Mouse (Mus musculus): ENCODE measurements at regions not wholly inside any gene's neighbourhood (a gene's known extent, or its start where the extent isn't known, plus 50 kb on each side); places are given as distances from the start of the nearest gene placed in this dataset.

DNA sequence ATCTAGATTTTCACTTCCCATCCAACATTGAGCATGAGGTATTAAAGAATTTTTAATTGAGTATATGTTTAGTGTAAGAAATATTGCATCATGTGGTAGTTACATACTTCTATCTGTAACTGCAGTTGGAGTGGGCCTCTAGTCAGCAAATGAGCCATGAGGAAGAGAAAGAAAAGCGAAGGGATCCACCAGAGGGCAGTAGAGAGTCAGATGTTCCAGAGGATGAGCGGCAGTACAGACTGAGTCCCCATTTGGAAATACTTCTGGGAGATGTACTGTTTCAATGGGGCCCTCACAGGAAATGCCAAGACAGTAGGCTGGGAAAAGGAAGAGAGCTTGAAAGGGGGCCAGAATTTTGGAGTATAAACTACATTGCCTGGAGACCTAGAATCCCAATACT lies 221.2 kb downstream of the Myh15 start:
- peak; percentile 54 to 58 for DNase-seq (ENCODE audit: low spot score in 2 of 2)

GRCm38 (mm10) chr16:49288096-49288714 lies 230.9 kb downstream of the Myh15 start:
- peak in 1 of 2 experiments; percentile 22 for DNase-seq (ENCODE audit: low spot score in 2 of 2)

- peak; percentile 71 to 81 for DNase-seq (ENCODE audit: low spot score in 2 of 2)
Measured at GRCm38 (mm10) chr16:49289200-49290079, 232.2 kb downstream of the Myh15 start.

DNA sequence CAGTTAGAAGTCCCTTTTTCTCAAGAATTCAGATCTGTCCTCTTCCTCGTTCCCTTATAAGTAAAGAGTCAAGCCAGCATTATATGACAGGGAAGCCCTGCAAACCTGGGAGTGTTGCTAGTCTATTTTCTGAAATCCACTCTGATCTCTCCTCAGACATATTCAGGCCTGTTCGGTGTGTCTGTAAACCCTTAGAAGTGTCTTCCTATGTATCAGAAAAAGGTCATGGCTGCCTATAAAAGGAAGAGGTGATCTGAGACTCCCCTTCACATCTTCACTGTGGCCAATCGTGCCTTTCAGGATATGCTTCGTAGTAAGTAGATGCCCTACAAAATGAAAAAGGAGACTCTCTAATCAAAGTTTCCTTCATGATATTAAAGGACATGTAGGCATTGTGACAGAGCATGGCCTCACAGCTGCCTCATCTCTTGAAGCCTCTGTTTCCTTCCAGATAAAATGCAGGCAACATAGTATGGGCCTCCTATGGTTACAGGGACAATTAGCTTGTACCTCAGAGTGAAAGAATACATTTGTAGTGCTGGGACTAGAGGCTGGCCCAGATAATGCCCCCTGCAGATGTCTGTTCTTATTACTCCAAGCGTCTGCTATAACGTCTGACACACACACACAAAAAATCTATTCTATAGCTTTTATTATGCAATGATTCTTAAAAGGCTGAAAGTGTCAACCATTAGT lies 246.5 kb downstream of the Myh15 start:
- DNase-seq (ENCODE audit: low spot score in 2 of 2) = no peak

DNA sequence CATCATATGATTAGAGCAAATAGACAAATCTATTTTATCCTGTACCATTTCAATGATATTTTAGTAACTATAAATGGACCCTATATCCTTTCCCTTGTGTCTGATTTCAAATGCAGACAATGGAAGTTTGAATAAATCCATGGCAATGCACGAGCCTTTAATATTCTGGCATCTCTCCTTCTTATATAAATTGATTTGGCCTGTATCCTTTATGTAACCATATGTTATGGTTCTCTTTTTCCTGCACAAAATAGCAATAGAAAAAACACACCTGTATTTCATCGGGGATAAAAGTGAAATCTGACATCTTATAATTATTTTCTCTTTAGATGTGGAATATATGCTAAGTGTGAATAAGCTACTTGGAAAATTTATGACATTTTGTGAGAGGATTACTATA lies 247.1 kb downstream of the Myh15 start:
- no peak for DNase-seq (ENCODE audit: low spot score in 2 of 2)

- DNase-seq (ENCODE audit: low spot score in 2 of 2) = peak; percentile 34 to 62
Measured at GRCm38 (mm10) chr16:49317061-49317460, 259.8 kb downstream of the Myh15 start.

- no peak for DNase-seq (ENCODE audit: low spot score in 2 of 2)
Measured at GRCm38 (mm10) chr16:49319047-49319678, 261.9 kb downstream of the Myh15 start.

DNA sequence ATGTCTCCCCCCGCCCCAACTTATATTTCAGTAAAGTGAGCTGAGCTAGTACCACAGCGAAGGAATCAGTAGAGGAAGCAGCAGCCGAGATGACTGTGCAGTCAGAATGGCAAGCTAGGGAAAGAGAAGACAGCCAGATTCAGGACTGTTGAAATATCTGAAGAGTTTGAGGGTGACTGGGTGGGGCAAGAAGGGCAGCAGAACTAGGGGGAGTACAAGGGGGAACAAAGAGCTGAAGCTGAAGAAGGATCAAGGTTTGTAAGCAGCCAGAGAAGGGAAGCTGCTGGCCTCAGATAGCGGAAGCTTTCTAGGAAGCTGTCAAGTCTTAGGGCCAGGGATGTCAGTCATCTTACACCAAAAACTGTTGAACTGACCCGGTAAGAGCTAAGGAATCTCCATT lies 262.5 kb downstream of the Myh15 start:
- DNase-seq (ENCODE audit: low spot score in 2 of 2) = no peak

GRCm38 (mm10) chr16:49321951-49322350 lies 264.7 kb downstream of the Myh15 start:
- DNase-seq (ENCODE audit: low spot score in 2 of 2) = no peak

DNA sequence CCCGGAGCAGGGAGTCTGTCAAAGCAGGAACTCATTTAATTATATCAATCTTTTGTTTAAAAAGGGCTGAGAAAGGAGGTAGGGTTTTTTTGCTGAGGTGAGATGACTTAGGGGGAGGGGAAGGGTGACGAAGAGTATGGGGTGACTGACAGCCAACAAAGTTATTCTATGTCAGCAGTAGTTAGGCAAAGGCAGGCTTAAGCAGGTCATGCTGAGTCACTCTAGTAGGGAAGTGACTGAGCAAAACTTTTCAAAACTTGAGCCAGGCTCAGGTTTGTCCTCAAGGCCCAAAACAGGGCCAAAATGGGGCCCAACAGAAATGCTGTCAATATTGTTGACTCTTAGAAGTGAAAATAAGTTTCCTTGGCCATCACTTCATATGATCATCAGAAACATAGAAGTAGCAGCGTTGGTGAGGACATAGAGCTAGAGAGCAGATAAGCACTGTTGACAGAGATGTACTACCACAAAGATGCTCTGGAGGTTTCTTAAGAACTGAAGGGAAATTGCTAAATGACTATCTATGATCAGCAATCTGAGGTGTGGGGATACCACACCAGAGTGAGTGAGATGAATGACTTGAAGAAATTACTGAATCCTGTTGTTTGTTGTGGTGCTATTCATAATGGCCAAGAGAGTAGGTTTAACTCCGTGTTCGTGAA lies 273.6 kb downstream of the Myh15 start:
- no peak for DNase-seq (ENCODE audit: low spot score in 2 of 2)

GRCm38 (mm10) chr16:49332107-49332722 lies 274.9 kb downstream of the Myh15 start:
- peak; percentile 10 to 43 for DNase-seq (ENCODE audit: low spot score in 2 of 2)

DNA sequence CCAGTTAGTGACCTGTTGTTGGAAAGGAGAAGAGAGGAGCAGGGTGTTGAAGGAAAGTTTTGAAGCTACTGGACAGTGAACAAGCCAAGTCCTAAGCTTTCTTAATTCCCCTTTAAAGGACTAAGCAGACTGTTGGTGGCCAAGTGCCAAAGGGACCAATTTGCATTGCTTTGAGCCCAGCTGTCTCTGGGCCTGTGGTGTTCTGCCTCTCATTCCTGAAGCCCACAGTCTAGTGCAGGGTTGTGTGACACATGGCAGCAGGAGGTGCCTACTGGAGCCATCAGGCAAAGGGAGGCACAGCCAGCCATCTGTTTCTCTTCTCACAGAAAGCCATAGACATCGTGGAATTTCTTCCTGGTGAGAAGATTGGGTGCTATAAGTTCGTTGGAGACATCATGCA lies 278.6 kb downstream of the Myh15 start:
- DNase-seq (ENCODE audit: low spot score in 2 of 2) = peak; percentile 16 to 33

DNA sequence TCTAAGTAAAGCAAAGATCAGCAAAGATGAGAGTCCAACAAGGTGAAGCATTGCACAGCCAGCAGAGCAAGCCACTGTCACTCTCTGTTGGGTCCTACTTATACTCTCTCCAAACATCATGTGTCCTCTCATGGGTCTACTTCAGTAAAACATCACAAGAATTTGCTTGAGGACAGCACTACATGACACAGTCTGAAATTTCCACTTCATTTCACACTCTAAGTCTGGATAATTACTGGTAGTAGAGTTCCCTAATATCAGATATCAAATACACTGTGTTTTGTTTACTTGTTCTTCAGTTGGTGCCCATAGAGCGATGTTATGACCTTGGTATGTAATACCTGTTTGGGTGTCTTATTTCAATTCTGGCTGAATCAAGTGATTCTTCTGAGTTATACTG lies 280.7 kb downstream of the Myh15 start:
- DNase-seq (ENCODE audit: low spot score in 2 of 2) = no peak

DNA sequence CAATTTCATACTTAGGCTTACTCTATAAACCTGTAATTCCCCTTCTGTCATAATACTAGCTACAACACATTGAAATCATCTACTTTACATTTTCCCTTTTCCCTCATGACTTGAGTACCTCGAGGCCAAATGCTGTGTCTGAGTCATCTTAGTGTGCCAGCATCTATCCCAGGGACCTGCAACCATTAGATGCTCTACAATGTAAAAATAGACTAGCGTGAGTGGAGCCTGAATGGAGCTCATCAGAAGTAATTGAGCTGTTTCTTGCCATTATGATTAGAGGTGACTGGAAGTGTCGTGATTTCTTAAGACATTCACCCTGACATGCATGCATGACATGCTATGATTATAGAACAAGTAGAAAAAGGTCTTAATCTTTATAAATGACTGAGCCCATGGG lies 301.1 kb downstream of the Myh15 start:
- DNase-seq (ENCODE audit: low spot score in 2 of 2) = no peak

DNA sequence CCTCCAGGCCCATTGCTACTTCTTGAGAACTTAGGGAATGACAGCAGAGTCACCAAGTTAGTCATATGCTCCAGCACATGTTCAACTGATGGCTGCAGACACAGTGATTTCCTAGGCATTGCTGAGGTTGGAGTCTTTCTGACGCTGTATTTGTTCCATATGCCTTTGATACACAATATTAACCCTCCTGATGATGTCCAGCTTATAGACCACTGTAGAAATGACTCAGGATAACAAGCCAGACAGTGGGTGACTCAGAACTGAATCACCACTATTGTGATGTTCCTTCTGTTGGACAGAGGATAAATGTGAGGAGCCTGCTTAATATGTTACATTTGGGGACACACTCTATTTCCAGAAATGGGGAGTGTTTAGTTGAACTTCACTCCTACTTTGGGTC lies 304.4 kb downstream of the Myh15 start:
- no peak for DNase-seq (ENCODE audit: low spot score in 2 of 2)

GRCm38 (mm10) chr16:49369450-49369849 lies 312.2 kb downstream of the Myh15 start:
- peak; percentile 1 to 20 for DNase-seq (ENCODE audit: low spot score in 2 of 2)

DNA sequence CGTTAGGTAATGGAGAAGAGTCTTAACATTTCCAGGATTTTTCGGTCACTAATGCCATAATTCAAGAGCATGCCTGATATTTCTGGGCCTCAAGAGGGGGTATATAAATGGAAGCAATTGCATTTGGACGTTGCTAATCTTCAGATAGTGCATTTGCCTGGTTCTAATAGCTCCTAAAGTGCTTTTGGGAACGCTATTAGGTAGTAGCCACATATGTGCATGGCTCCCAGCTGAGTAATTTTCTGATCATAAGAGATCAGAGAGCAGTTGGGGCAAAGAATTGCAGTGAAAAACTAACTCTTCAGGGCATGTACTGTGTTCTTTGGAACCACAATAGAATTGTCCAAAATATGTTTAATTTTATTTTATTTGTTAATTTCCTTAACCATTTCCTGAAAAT lies 317.8 kb downstream of the Myh15 start:
- no peak for DNase-seq (ENCODE audit: low spot score in 2 of 2)

DNA sequence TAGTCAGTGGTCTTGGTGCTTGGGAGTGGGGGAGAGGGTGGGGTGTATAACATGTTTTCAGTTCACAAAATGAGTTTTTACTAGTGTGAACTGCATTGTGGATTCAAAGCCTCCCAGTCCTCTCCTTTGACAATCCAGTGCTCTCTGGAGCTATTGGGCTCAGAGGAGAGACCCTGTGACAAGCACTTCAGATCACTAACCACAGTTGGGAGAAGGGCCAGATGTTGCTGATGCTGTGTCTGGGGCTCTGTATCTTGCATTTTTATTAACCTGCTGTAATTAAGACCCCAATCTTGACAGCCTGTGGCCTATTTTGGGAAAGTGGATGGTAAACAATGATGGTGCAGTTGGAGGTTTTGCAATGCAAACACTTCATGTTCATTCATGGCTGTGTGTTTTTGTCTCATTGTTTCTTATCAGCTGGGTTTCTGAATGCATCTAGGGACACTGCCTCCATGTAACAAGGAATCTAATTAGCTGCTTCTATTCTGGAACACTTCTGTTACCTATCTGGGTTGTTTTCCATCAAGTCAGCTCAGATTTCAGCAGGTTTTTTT lies 320.0 kb upstream of the Ift57 start:
- no peak for DNase-seq (ENCODE audit: low spot score in 2 of 2)

GRCm38 (mm10) chr16:49388135-49388534 lies 310.9 kb upstream of the Ift57 start:
- DNase-seq (ENCODE audit: low spot score in 2 of 2) = no peak

DNA sequence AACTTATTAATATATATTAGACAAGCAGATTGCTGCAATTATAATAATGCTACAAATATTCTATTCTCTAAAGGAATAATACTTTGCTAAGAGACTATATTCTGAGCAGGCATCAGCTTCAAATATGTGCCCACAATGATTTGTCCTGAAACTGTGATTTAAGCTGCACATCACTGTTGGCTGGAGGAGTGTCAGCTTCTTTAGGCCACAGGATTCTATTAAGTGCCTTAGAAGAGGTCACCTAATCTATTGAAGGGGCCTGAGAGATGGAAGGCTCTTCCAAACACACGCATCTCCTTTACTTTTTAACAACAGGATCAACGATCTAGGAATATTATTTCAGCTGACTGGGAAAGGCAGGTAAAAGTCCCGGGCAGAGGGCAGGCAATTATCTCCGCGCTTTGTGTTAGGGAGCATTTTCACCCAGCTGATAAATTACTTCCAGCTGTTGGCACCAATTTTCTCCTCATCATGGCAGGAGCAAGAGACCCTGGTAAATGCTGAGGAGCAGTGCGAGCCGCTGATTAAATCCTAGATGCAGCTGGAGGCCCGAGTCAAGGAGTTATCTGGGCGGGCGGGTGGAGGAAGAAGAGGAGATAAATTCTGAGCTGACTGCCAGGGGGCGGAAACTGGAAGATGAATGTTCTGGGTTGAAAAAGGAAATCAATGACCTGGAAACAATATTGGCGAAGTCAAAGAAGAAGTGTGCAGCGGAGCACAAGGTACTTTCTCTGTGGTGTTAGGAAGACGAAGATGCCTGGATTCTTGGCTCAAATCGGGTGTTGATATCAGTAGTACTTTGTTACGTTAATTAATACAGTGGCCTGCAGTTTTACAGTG lies 290.9 kb upstream of the Ift57 start:
- no peak for DNase-seq (ENCODE audit: low spot score in 2 of 2)
